Mouse (Mus musculus) cerebral cortex, adult 2 months (tissue): ENCODE results near the gene Prc1.

Experiments
- WGBS: fragments of 180-500 bp; shearing (Covaris S2); methylation state at CpG from one replicate; pipeline ENCODE4 v1.1.7; 2018; 5-methylcytosine and 5-hydroxymethylcytosine counted together

The Prc1 gene

DNA sequence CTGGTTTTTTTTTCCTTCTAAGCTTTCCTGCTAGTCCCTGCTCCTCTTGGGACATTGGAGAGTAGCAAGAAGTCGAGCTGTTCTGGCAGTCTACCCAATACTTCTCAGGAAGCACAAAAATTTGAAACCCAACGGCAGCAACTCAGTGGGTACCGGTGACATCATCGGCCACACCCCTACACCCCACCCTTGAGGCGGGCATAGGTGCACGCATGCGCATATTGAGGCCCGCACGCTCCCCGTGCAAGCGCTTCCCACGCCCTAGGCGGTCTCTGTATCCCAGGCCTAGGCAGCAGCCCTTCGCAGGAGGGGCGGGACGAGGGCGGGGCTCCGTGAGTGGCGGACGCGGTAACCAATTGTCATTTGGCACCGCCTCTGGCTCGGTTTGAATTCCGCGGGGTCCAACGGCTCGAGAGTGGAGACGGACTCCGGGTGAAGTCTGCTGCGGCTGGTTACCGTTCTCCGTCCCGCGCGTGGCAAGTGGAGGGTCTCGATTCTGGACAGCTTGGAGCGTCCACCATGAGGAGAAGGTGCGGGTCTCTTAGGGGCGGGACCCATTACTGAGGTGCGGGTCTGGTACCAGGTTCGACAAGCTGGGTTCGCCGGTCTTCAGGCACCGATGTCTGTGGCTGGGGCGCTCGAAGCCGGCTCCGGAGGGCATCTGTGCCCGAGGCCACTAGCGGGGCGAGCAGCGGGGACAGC, at the start of gene Prc1:
Gene Prc1, plus strand, starts transcription at position 389 of the 702 bp plus-strand sequence.
- under 1% methylated on average over 52 of the region's 52 CpGs for WGBS

DNA sequence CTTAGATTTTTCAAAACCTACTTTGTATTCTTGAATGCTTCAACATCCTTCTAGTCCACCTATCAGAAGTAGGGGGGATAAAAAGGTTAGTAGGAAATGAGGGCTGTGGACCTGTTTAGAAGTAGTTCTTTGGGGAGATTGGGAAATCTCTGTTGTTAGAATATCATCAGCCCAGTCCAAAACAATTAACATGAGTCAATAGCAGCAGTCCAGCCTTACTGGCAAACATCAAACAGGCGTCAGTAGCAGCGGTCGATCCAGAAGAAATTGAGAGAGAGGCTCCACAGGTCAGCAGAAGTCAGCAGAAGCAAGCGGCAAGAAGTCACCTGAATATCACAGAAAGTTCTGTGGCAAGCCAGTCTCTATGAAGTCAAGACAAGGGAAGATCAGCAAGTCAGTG, 49.4 kb upstream of the Prc1 start:
- 94% methylated on average over 4 of the region's 4 CpGs for WGBS

DNA sequence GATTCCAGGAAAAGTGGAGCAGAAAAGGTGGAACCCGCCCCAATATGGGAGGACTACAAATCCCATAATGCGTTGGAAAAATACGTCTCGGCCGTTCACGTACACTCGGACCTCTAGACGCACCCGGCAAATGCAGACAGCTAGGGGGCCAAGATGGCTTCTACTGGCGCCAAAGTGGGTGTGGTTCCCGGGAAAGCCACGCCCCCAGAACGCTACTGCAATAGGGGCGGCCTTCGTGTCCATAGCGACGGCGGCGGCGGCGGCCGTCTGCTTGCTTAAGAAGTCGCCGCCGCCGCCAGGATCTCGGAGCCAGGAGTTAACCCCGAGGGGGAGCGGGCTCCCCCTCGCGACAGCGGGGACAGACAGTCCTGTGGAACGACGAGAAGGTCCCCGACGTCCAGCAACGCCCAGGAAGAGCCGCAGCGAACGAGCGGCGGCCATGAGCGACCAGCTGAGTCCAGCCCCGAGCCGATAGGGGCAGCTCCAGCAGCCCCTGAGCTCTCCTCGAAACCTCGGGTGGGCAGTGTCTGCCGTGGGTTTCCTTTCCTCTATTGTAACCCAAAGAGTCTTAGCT, 48.0 kb upstream of the Prc1 start, which contains the start of gene Ttll13:
Gene Ttll13, plus strand, starts transcription at position 229 of the 574 bp plus-strand sequence.
- WGBS = under 1% methylated on average over 48 of the region's 48 CpGs

DNA sequence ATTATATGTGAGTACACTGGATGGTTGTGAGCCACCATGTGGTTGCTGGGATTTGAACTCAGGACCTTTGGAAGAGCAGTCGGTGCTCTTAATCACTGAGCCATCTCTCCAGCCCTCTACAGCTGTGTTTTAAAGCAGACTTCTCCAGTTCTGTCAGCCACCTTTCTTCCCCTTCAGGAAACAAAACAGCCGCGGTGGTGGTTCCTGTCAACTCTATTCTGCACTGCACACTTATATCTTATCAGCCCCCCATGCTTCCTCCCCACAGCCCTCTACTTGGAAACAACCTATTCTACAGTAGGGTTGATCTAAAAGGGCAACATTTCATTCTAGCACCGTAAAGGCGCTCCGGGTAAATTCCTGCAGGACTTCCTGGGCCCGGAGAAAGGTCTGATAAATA, 47.4 kb upstream of the Prc1 start:
- 61% methylated on average over 7 of the region's 7 CpGs for WGBS

DNA sequence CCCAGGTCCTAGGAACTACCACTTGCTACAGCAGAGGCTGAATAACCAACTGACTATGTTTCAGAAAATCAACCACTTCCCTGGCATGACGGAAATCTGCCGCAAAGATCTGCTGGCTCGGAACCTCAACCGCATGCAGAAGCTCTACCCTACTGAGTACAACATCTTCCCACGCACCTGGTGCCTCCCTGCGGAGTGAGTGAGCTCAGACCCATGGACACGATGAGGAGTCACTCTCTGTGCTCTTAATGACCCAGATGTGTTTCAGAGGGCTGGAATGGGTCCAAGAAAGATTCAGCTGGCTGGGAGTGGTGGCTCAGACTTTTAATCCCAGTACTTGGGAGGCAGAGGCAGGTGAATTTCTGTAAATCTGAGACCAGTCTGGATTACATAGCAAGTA, 41.8 kb upstream of the Prc1 start:
- 69% methylated on average over 7 of the region's 7 CpGs for WGBS

DNA sequence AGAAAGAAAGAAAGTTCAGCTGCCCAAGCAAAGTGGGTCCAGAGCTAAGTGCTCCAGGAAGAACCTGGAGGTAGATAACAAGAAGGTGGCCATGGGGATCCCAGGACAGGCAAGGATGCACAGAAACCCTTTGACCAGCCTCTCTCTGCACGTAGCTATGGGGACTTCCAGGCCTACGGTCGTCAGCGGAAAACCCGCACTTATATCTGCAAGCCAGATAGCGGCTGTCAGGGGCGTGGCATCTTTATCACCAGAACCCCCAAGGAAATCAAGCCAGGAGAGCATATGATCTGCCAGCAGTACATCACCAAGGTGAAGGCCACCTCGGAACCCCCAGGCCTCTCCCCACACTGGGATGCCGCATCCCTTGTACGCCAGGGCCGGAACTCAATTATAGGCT, 41.4 kb upstream of the Prc1 start:
- 91% methylated on average over 11 of the region's 11 CpGs for WGBS

DNA sequence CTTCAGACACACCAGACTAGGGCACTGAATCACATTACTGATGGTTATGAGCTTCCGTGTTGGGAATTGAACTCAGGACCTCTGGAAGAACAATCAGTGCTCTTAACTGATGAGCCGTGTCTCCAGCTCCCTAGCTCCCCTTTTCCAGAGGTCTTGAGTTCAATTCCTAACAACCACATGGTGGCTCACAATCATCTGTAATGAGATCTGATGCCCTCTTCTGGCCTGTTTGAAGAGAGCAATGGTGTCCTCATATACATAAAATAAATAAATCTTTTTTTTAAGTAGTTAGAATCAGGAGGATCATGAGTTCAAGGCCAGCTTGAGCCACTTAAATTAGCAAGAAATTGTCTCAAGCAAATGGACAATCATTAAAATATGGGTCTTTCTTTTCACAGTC, 38.3 kb upstream of the Prc1 start:
- WGBS = 66% methylated on average over 2 of the region's 2 CpGs

DNA sequence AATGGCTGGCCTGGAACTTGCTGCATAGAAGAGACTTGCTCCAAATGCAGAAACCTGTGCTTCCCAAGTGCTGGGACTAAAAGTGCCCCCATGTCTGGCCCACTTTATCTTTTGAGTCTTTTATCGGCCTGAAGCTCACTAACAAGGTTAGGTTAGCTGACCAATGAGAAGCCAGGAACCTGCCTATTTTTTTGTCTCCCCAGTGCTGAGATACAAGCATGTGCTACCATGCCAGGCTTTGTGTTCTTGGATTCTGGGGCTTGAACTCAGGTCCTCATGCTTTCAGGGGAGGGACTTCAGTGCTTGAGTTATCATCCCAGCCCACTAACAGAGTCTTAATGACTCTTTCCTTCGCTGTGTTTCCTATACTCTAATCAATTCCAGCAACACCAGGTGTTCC, 36.5 kb upstream of the Prc1 start:
- WGBS = 82% methylated on average over 2 of the region's 2 CpGs

DNA sequence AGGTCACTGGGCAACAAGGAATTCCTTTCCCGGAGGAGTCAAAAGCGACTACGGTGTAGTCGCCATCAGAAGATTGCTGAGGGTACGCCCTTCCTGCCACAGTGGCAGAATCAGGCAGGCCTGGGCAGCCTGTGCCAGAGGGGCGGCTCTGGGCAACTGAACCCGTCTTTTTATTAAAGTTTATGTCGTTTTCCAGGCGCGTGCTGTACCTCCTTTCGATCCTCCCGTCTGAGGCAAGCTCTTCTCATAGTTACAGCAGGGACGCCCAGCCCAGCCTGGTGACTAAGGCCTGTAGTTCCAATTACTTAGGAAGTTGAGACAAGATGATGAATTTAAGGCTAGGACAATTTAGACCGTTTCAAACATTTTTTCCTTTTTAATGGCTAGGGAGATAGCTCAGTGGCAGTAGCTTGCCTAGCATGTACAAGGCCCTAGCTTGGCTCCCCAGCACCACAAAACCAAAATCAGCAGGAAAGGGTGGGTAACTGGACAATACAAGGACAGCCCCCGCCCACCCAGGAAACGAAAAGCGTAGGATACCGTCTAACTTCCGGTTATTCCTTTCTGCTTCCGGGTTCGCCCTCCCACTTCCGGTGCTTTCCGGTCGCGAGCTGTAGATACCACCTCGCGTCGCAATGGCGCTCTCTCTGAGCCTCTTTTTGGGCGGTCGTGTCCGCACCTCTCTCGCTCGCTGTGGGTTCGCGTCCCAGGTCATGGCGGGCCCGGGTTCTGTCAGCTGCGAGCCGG, 33.5 kb upstream of the Prc1 start, which contains the start of gene Ngrn:
Gene Ngrn, plus strand, starts transcription at position 591 of the 747 bp plus-strand sequence.
- WGBS = 26% methylated on average over 40 of the region's 40 CpGs

DNA sequence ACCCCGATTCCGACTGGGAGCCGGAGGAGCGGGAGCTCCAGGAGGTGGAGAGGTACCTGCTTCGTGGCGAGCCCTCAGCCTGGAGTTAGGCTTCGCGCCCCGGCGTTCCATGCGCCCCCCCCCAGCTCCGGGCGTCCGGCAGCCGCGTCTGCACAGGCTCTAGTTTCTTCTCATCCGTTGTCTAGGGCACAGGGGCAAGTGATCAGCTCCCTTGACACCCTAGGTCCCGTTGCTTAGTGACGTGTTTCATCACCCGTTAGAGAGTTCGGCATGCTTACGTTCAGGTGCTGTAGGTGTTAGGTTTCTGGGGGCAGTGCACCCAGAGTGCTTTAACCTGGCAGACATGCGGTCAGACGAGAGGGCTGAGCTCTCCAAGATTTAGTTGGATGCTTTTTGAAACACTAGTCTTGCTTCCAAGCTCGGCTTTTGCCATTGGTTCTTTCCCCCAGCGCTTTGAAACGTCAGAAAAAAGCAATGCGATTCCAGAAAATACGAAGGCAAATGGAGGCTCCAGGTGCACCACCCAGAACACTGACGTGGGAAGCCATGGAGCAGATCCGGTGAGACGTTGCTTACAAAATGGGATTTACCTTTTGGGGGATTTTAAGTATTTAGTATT, 32.8 kb upstream of the Prc1 start:
- 1% methylated on average over 32 of the region's 32 CpGs for WGBS

DNA sequence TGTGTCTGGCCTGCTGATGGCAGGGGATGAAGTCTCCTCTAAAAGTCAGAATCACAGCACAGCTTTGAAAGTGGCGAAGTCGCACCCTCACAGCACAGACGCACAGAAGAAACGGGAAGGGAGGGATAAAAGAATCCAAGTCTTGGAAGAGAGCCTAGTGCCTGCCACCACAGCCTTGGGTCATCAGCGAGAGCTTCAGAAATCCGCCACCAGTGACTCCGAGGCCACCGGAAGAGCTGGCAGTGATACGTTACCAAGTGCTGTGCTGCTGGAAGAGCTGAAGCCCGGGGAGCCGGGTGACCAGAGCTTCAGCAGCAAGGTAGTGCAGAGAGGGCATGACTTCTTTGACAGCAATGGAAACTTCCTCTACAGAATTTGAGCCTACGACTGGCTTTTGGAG, 29.6 kb upstream of the Prc1 start:
- 87% methylated on average over 12 of the region's 12 CpGs for WGBS

DNA sequence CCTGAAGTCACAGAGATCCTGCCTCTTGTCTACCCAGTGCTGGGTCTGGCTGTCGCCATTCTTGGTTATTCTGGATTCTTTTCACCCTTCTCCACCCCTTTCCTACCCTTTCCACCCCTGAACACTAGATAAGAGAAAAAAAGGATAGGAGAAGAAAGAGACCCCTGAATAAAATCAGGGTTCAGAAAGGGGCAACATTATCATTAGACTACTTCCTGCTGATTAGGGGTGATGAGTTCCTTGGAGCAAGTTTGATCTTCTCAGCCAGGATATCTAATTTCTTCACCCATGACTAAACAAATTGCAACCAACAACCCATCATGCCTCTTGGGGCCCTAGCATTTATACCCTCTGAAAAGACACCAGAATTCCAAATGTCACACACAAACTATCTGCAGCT, 26.5 kb upstream of the Prc1 start:
- WGBS = 86% methylated on average over 1 of the region's 1 CpGs

DNA sequence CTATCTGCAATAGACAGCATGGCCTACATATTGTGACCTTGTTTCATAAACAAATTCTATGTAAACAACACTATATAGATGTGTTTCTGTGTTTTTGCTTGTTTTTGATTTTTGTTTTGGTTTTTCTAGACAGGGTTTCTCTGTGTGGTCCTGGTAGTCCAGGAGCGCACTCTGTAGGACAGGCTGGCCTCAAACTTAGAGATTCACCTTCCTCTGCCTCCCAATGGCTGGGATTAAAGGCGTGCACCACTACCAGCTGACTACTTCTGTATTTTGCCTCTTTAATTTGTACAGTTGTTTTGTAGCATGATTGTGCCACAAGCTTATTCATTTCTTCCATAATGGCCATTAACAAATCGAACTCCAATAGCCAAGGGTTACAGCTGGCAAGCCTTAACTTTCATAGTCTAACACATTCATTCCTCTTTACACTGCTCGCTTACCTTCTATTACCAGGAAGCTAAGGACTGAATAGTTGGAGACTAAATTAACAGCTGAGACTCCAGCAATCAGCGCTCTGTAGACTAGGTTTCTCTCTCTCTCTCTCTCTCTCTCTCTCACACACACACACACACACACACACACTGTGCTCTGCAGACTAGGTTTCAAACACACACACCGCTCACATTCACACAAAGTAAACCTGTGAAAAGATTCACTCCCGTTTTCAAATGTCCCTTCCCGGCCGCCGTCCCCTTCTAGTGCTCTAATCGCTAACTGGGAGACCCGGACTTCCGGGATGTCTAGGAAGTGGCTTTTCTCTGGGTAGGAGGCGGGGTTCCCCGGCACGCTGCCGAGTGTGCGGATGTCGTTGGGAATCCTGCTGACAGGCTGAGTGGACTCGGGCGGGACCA, 25.1 kb upstream of the Prc1 start, which contains the start of gene Vps33b:
Gene Vps33b, plus strand, starts transcription at position 753 of the 854 bp plus-strand sequence.
- WGBS = 3% methylated on average over 21 of the region's 21 CpGs

DNA sequence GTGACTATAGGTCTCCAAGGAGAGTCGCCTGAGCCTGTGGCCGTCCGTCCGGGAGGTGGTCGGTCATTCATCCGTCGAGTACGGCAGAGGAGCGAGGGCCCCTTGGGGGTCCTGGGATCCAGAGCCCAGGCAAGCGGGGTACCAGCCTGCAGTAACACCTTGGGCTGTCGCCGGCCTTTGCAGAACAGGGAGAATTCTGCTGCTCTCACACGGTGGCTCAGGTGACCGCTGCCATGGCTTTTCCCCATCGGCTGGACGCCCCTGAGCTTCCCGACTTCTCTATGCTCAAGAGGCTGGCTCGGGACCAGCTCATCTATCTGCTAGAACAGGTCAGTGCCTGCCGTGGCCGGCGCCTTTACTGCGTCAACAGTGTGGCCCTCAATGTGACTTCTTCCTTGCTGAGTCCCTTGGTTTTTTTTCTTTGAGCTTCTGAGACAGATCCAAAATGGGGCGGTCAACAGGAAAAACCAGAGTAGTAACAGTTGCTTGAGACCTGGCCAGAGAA, 24.4 kb upstream of the Prc1 start:
- WGBS = under 1% methylated on average over 23 of the region's 23 CpGs

DNA sequence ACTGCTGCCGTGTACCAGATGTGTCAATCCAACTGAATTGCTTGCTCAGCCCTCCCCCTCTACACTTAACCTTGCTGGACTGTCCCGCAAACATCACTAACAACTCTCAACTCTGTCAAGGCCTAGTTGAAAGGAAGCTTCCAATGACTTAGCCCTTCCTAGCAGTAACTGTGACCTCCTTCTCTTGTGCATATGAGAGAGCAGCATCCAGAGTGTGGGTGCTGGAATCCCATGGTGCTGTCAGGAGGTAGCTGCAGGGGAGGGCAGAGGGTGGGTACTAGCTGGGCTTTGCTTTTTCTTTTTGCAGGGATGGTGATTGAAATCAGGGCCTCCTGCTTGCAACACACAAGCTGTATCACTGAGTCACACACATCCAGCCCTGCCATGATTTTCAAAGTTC, 20.8 kb upstream of the Prc1 start:
- 97% methylated on average over 2 of the region's 2 CpGs for WGBS

DNA sequence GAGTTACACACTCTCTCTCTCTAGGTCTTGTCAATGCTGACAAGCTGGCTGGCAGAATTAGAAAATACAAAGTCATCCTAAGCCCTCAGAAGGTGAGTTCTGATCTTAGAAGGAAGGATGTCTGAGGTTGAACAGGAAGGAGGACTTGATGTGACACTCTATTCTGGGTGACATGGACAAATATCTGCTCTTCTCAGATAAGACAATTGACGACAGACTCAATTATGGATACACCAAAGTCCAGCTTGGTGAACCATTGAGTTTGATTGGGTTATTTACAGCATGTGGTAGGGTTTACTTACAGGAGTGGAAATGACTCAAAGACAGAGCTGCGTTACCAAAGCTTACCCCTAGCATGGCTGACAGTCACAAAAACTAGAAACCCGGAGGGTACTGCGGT, 17.9 kb upstream of the Prc1 start:
- 97% methylated on average over 4 of the region's 4 CpGs for WGBS

DNA sequence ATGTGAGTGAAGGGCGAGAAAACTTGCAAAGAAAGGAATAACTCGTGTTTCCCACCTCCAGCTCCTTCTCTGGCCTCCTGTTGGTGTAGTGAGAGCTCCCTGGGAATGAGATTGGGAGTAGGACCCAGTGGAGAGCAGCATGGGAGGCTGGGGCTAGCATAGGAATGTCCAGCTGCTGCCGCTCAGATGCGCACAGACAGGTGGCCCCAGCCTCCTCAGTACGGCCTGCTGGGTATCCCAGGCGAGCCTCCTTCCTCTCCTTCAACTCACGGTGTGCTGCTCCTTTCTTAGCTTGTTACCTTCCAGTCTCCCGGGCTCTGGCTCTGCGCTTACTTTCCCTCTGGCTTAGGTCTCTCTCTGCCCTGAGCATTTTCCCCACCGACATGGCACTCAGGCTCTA, 14.2 kb upstream of the Prc1 start:
- 89% methylated on average over 10 of the region's 10 CpGs for WGBS

DNA sequence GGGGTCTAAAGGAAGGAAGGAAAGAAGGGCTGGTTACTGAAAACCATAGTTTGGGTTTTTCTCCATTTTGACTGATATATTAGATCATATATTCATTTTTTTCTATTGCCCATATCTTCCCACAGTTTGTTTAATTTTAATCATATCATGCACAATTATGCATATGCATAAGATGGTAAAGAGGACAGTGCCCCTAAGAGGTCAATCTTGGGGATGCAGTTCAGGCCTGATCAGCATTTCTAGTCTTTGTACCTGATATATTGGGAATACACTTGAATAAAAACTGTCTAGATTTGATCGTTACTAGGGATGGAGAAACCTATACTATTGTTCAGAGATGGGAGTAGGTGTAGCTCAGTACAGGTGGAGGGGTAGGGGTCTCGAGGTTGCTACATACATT, 13.3 kb upstream of the Prc1 start:
- WGBS = 89% methylated on average over 2 of the region's 2 CpGs

DNA sequence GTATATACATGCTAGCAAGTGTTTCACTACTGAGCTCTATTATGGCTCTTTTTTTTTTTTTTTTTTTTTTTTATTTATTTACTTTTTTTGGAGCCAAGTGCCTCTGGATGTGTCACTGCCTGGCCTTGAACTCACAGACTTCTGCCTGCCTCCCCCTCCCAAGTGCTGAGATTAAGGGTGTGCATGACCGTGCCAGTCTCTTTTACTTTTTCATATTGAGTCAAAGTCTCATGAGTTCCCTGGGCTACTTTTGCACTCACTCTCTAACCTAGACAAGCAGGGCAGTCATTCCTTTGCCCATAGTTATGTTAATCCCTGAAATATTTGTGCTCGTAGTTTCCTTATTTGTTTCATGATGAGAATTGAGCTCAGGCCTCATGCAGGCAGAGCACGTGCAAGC, 12.6 kb upstream of the Prc1 start:
- WGBS = 84% methylated on average over 3 of the region's 3 CpGs

DNA sequence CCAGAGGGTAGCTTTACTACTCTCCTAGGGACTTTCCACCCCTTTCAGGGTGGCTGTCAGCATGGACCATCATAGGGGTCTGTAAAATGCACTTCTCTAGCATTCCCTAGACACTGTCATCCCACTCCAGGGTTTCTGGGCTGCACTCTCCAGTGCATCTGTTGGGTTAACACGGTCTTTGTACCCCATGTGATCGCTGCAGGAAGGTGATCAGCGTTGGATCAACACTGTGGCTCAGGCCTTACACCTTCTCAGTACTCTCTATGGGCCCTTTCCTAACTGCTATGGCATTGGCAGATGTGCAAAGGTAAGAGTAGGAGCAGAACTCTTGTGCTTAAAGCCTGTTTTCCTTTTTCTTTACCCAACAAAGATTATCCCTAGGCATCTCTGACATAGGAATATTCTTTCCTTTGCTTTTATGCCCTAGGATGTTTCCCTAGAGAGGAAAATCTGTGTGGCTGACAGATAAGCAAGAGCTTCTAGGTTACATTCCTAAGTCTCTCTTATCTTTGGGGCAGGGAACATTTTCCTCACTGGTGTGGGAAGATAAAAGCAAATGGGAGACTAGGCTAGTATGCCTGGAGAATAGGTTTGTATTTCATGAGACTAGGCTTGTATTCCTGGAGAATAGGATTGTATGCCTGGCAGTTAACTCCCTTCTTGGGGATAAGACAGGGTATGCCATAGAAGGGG, 10.9 kb upstream of the Prc1 start:
- WGBS = 86% methylated on average over 3 of the region's 3 CpGs

DNA sequence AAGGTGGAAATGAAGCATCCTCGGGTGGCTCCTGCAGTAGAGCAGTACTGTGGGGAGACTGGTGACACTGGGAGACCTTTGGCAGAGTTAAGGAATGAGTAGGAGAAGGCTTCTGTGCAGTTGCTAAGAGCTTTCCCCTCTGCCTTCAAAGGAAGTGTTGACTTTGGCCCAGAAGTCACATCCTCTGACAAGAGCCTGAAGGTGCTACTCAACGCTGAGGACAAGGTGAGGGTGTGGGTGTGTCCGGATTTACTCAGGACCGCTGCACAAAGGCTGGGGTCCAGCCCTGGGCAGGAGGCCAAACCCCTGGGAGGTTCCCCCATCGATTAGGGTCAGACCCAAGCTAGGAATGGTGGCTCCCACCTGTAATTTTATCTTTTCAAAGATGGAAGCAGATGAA, 9.9 kb upstream of the Prc1 start:
- 91% methylated on average over 5 of the region's 5 CpGs for WGBS
